In the genomic region with DNA sequence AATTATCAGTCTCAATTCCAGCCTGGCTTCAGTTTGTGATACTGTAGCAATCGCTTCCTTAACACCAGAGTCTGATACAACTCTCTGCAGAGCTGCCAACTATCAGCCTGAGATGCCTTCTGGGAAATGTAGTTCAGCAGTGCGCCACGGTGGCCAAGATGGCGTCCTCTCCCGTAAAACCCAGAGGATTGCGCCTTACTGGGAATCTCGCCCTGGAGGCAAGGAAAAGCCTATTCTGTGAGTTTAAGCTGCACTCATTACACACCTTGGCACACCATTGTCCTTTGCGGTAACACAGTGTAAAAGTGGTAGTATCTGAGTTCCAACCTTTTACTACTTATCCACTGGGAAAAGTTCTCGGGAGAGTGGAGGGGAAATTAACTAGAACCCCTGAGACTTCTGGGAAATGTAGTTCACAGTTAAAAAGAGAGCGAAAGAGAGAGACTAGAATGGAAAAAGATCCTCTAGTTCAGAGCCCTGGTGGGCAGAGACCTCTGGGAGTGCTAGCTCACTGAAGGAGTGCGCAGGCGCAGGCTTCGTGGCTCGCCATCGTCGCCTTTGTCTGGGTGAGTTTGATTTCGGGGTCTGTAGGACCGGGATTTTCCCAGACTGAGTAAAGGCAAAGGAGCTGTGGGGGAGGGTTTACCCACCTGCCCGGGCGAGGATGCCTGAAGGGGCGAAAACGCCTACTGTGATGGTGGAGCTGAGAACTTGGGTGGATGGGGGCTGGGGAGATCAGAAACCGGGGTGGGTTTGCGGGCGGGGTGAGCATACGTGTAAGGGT, we compare ENCODE assay signal across 8 mouse cellular contexts. TPM values are rescaled to one million over a fixed set of nuclear protein-coding genes. Genes with fewer than 3 reads are reported as not detected.
A peak's percentile ranks its signal among the peaks of the same experiment; 100 is the strongest.
DNase-seq lines count a peak whose midpoint lies in the region; ATAC-seq lines count a peak whose summit lies in the region.

Gene Zfp260, plus strand, starts transcription at position 132 of the 784 bp plus-strand sequence.

- peak; percentile 99 for DNase-seq in R1 (ENCODE audit: low read depth, low spot score)
- peak; percentile 92 for DNase-seq in cerebellum, postnatal 25 days
- DNase-seq in frontal cortex, postnatal 25 days (ENCODE audit: low spot score in 2 of 2): peak; percentile 80 to 82
- DNase-seq in hindbrain, embryonic 14.5 days (ENCODE audit: low spot score): peak; percentile 94
- DNase-seq in layer of hippocampus, postnatal 36 days: peak; percentile 89 to 90
- DNase-seq in lung, postnatal 36 days: peak; percentile 96
- DNase-seq in retina, postnatal 1 day: peak; percentile 98
- DNase-seq in urinary bladder, adult 18-20 months (ENCODE audit: low spot score in 2 of 2): peak; percentile 78 to 84

- ATAC-seq in hindbrain, embryonic 14.5 days (ENCODE audit: low FRiP score): peak; percentile 81

- H3K27ac ChIP-seq in hindbrain, embryonic 14.5 days: peak within 1 kb of the TSS; percentile 98

- H3K9ac ChIP-seq in hindbrain, embryonic 14.5 days: peak within 1 kb of the TSS; percentile 82

- H3K4me3 ChIP-seq in hindbrain, embryonic 14.5 days (replicated peaks; ENCODE audit: low read length): peak within 1 kb of the TSS; percentile 63

- H3K4me1 ChIP-seq in hindbrain, embryonic 14.5 days (replicated peaks; ENCODE audit: control insufficient read depth, insufficient read depth, low read length): peaks cover 23% of the 10 kb centered on the region

- H3K27me3 ChIP-seq in hindbrain, embryonic 14.5 days (ENCODE audit: control insufficient read depth, insufficient read depth, low read length): no peaks in the 10 kb centered on the region

- peak within 1 kb of the TSS; percentile 88 for H3K4me2 ChIP-seq in hindbrain, embryonic 14.5 days (replicated peaks)

- no peaks in the 10 kb centered on the region for H3K9me3 ChIP-seq in hindbrain, embryonic 14.5 days (ENCODE audit: control insufficient read depth, low read length)

- H3K36me3 ChIP-seq in hindbrain, embryonic 14.5 days (replicated peaks; ENCODE audit: control insufficient read depth, insufficient read depth): peaks cover 6% of the 10 kb centered on the region

- WGBS in hindbrain, embryonic 14.5 days: under 1% methylated on average over 26 of the region's 26 CpGs

RNA-seq across cellular contexts. Expression of gene Zfp260, which starts in this region (rescaled TPM):
- polyA plus RNA-seq in hindbrain, embryonic 14.5 days (2014; fragmentation: Nextera tagmentation; extraction: Ambion mirVana): 88.6 and 97.8 TPM in 2 replicates
- total RNA-seq in layer of hippocampus, postnatal 36 days (2021): 10 to 100 TPM; 76.8 to 83.7 TPM

Comparison
In these comparisons a context has a peak if more than half of its experiments do, and no peak if none do; other contexts are left out.
1. Peak in every context shown above with its lines: DNase-seq, ATAC-seq, H3K4me3 ChIP-seq and H3K27ac ChIP-seq.